Mouse (Mus musculus) liver, embryonic 13.5 days (tissue): ENCODE measurements around the gene Cgnl1. TPM values are rescaled to one million over a fixed set of nuclear protein-coding genes. Genes with fewer than 3 reads are reported as not detected.

Experiments used
- ATAC-seq: fragments of 200-750 bp; cut with Nextera tagmentation; 2 replicates; pipeline ENCODE4 v1.8.0; 2017; ENCODE audit warnings: low read depth, mild to moderate bottlenecking, moderate number of reproducible peaks, moderate library complexity
- DNase-seq: peaks from one replicate; pipeline ENCODE4 v3.0.0; 2022
- H3K27ac ChIP-seq: fragments of 300-500 bp; sonication (generic); 2 replicates; pipeline ENCODE4 v1.5.1; 2015; ENCODE audit warnings: moderate library complexity, mild to moderate bottlenecking, inconsistent platforms
- H3K27me3 ChIP-seq: fragments of 300-500 bp; sonication (generic); 2 replicates; pipeline ENCODE4 v1.6.1; 2015; ENCODE audit warnings: mild to moderate bottlenecking, inconsistent platforms
- H3K36me3 ChIP-seq: fragments of 300-500 bp; sonication (generic); 2 replicates; pipeline ENCODE4 v1.6.1; 2015; ENCODE audit warnings: mild to moderate bottlenecking, inconsistent platforms
- H3K4me1 ChIP-seq: fragments of 300-500 bp; sonication (generic); replicated peaks from 2 replicates; pipeline ENCODE4 v1.6.1; 2015; ENCODE audit warnings: inconsistent platforms
- H3K4me2 ChIP-seq: fragments of 300-500 bp; sonication (generic); 2 replicates; pipeline ENCODE4 v1.6.1; 2015; ENCODE audit warnings: inconsistent platforms, mild to moderate bottlenecking, moderate library complexity
- H3K4me3 ChIP-seq: fragments of 300-500 bp; sonication (generic); replicated peaks from 2 replicates; pipeline ENCODE4 v1.5.1; 2015; ENCODE audit warnings: mild to moderate bottlenecking, inconsistent platforms
- H3K9ac ChIP-seq: fragments of 300-500 bp; sonication (generic); 2 replicates; pipeline ENCODE4 v1.6.1; 2015; ENCODE audit warnings: mild to moderate bottlenecking, inconsistent platforms
- H3K9me3 ChIP-seq: fragments of 300-500 bp; sonication (generic); replicated peaks from 2 replicates; pipeline ENCODE4 v1.6.1; 2016; ENCODE audit warnings: inconsistent platforms
- WGBS: fragments of 180-500 bp; shearing (Covaris S2); methylation state at CpG from one replicate; pipeline ENCODE4 v1.1.7; 2015; ENCODE audit not compliant: insufficient replicate concordance; 5-methylcytosine and 5-hydroxymethylcytosine counted together
- polyA plus RNA-seq: library from polyadenylated mRNA; unstranded; fragments of >200 nt; fragmentation: Nextera tagmentation; extraction: Ambion mirVana; gene quantifications from 2 replicates; pipeline ENCODE4 v1.2.1, GENCODE M21; 2015

Cgnl1 gene
- polyA plus RNA-seq, 1 experiment from 2014 or later, result 1.9 TPM

- WGBS, result 29% methylated on average over 10 of the region's 10 CpGs
- no peak overlapping the region for H3K4me2 ChIP-seq
- no peak for DNase-seq
These were observed 60.6 kb downstream of the Cgnl1 start for GRCm38 (mm10) chr9:71710776-71711175.

GRCm38 (mm10) chr9:71709199-71709598 is 62.2 kb downstream of the Cgnl1 start:
- 14% methylated on average over 11 of the region's 11 CpGs for WGBS
- DNase-seq, result no peak
- H3K36me3 ChIP-seq, result no peaks in the 10 kb centered on the region
- no peak overlapping the region for H3K4me3 ChIP-seq
- H3K9ac ChIP-seq, result no peak overlapping the region
- peak overlapping the region; percentile 35 for H3K4me2 ChIP-seq
- H3K9me3 ChIP-seq, result no peaks in the 10 kb centered on the region
- no peaks in the 10 kb centered on the region for H3K27me3 ChIP-seq
- ATAC-seq, result peak; percentile 86
- peaks cover 34% of the 10 kb centered on the region for H3K4me1 ChIP-seq
- H3K27ac ChIP-seq, result 0 out of 2 replicates have a peak overlapping the region, but pooled peaks have one; percentile 8

More at GRCm38 (mm10) chr9:71710776-71711175, 60.6 kb downstream of the Cgnl1 start:
- Histone ChIP-seq H3K27ac (no peak overlapping the region), H3K4me1 (peaks cover 34% of the 10 kb centered on the region), H3K4me3 (no peak overlapping the region), H3K9me3 (no peaks in the 10 kb centered on the region), H3K9ac (no peak overlapping the region), H3K36me3 (no peaks in the 10 kb centered on the region), H3K27me3 (no peaks in the 10 kb centered on the region)
- 0 out of 2 replicates have a peak, but pooled peaks have one; percentile 25 for ATAC-seq

- H3K4me1 ChIP-seq, result peaks cover 34% of the 10 kb centered on the region
- DNase-seq, result no peak
- H3K4me2 ChIP-seq, result no peak overlapping the region
- WGBS, result 49% methylated on average over 7 of the region's 7 CpGs
- no peaks in the 10 kb centered on the region for H3K27me3 ChIP-seq
- no peak overlapping the region for H3K9ac ChIP-seq
- no peak overlapping the region for H3K4me3 ChIP-seq
- no peaks in the 10 kb centered on the region for H3K36me3 ChIP-seq
- H3K27ac ChIP-seq, result no peak overlapping the region
- H3K9me3 ChIP-seq, result no peaks in the 10 kb centered on the region
- no peak for ATAC-seq
These were observed 63.4 kb downstream of the Cgnl1 start for GRCm38 (mm10) chr9:71707989-71708388.

GRCm38 (mm10) chr9:71704332-71705014 is 66.9 kb downstream of the Cgnl1 start:
- H3K27me3 ChIP-seq, result no peaks in the 10 kb centered on the region
- ATAC-seq (no peak), DNase-seq (no peak)
- H3K27ac ChIP-seq, result no peak overlapping the region
- H3K4me2 ChIP-seq, result no peak overlapping the region
- no peak overlapping the region for H3K9ac ChIP-seq
- no peaks in the 10 kb centered on the region for H3K9me3 ChIP-seq
- peaks cover 18% of the 10 kb centered on the region for H3K4me1 ChIP-seq
- H3K36me3 ChIP-seq, result no peaks in the 10 kb centered on the region
- WGBS, result 65% methylated on average over 13 of the region's 13 CpGs
- no peak overlapping the region for H3K4me3 ChIP-seq

GRCm38 (mm10) chr9:71699087-71699486 is 72.3 kb downstream of the Cgnl1 start:
- Histone ChIP-seq H3K9me3 (no peaks in the 10 kb centered on the region), H3K27me3 (no peaks in the 10 kb centered on the region), H3K9ac (no peak overlapping the region), H3K36me3 (no peaks in the 10 kb centered on the region), H3K27ac (no peak overlapping the region), H3K4me3 (no peak overlapping the region), H3K4me1 (0 out of 2 replicates have a peak, but pooled peaks cover 8% of the 10 kb centered on the region), H3K4me2 (no peak overlapping the region)
- no peak for DNase-seq
- 62% methylated on average over 5 of the region's 5 CpGs for WGBS
- ATAC-seq, result peak; percentile 67

- no peak overlapping the region for H3K9ac ChIP-seq
- no peak overlapping the region for H3K27ac ChIP-seq
- H3K27me3 ChIP-seq, result no peaks in the 10 kb centered on the region
- DNase-seq (no peak), ATAC-seq (no peak)
- no peaks in the 10 kb centered on the region for H3K36me3 ChIP-seq
- no peak overlapping the region for H3K4me2 ChIP-seq
- WGBS, result 62% methylated on average over 3 of the region's 3 CpGs
- H3K9me3 ChIP-seq, result no peaks in the 10 kb centered on the region
- 0 out of 2 replicates have a peak, but pooled peaks cover 12% of the 10 kb centered on the region for H3K4me1 ChIP-seq
- H3K4me3 ChIP-seq, result no peak overlapping the region
These were observed 73.3 kb downstream of the Cgnl1 start for GRCm38 (mm10) chr9:71698116-71698515.

- H3K36me3 ChIP-seq, result no peaks in the 10 kb centered on the region
- H3K27me3 ChIP-seq, result 0 out of 2 replicates have a peak, but pooled peaks cover 3% of the 10 kb centered on the region
- H3K9me3 ChIP-seq, result no peaks in the 10 kb centered on the region
- no peak overlapping the region for H3K27ac ChIP-seq
- ATAC-seq (no peak), DNase-seq (no peak)
- H3K9ac ChIP-seq, result no peak overlapping the region
- H3K4me1 ChIP-seq, result 0 out of 2 replicates have a peak, but pooled peaks cover 12% of the 10 kb centered on the region
- H3K4me2 ChIP-seq, result no peak overlapping the region
- no peak overlapping the region for H3K4me3 ChIP-seq
- WGBS, result 51% methylated on average over 2 of the region's 2 CpGs
These were observed 74.2 kb downstream of the Cgnl1 start for GRCm38 (mm10) chr9:71697189-71697588.

GRCm38 (mm10) chr9:71696762-71697161 is 74.6 kb downstream of the Cgnl1 start:
- WGBS, result 61% methylated on average over 6 of the region's 6 CpGs
- no peak for ATAC-seq
- Histone ChIP-seq H3K9me3 (no peaks in the 10 kb centered on the region), H3K4me3 (no peak overlapping the region), H3K4me2 (no peak overlapping the region), H3K4me1 (0 out of 2 replicates have a peak, but pooled peaks cover 12% of the 10 kb centered on the region), H3K27me3 (0 out of 2 replicates have a peak, but pooled peaks cover 3% of the 10 kb centered on the region), H3K36me3 (no peaks in the 10 kb centered on the region), H3K9ac (no peak overlapping the region), H3K27ac (no peak overlapping the region)
- no peak for DNase-seq

GRCm38 (mm10) chr9:71695133-71695532 is 76.3 kb downstream of the Cgnl1 start:
- WGBS, result 32% methylated on average over 3 of the region's 3 CpGs
- DNase-seq, result no peak
- no peak overlapping the region for H3K4me3 ChIP-seq
- 0 out of 2 replicates have a peak, but pooled peaks cover 3% of the 10 kb centered on the region for H3K27me3 ChIP-seq
- no peak overlapping the region for H3K9ac ChIP-seq
- H3K9me3 ChIP-seq, result no peaks in the 10 kb centered on the region
- H3K36me3 ChIP-seq, result no peaks in the 10 kb centered on the region
- no peak for ATAC-seq
- H3K27ac ChIP-seq, result no peak overlapping the region
- peaks cover 17% of the 10 kb centered on the region; the same call in 1 of the 2 replicates for H3K4me1 ChIP-seq
- no peak overlapping the region for H3K4me2 ChIP-seq

- Histone ChIP-seq H3K4me1 (peaks cover 20% of the 10 kb centered on the region), H3K27me3 (0 out of 2 replicates have a peak, but pooled peaks cover 3% of the 10 kb centered on the region), H3K4me3 (no peak overlapping the region), H3K4me2 (no peak overlapping the region), H3K9ac (no peak overlapping the region), H3K36me3 (no peaks in the 10 kb centered on the region), H3K27ac (no peak overlapping the region), H3K9me3 (no peaks in the 10 kb centered on the region)
- ATAC-seq (no peak), DNase-seq (no peak)
- WGBS, result 15% methylated on average over 4 of the region's 4 CpGs
These were observed 77.2 kb downstream of the Cgnl1 start for GRCm38 (mm10) chr9:71694223-71694622.

GRCm38 (mm10) chr9:71693771-71694170 is 77.6 kb downstream of the Cgnl1 start:
- no peak for DNase-seq
- 17% methylated on average over 4 of the region's 4 CpGs for WGBS
- peaks cover 19% of the 10 kb centered on the region for H3K4me1 ChIP-seq

GRCm38 (mm10) chr9:71692165-71692564 is 79.2 kb downstream of the Cgnl1 start:
- no peaks in the 10 kb centered on the region for H3K36me3 ChIP-seq
- 77% methylated on average over 7 of the region's 7 CpGs for WGBS
- H3K27ac ChIP-seq, result no peak overlapping the region
- no peak overlapping the region for H3K9ac ChIP-seq
- ATAC-seq (no peak), DNase-seq (no peak)
- peaks cover 19% of the 10 kb centered on the region for H3K4me1 ChIP-seq
- H3K27me3 ChIP-seq, result 0 out of 2 replicates have a peak, but pooled peaks cover 3% of the 10 kb centered on the region
- H3K4me2 ChIP-seq, result no peak overlapping the region
- no peak overlapping the region for H3K4me3 ChIP-seq
- H3K9me3 ChIP-seq, result no peaks in the 10 kb centered on the region

More at GRCm38 (mm10) chr9:71693771-71694170, 77.6 kb downstream of the Cgnl1 start:
- Histone ChIP-seq H3K27ac (no peak overlapping the region), H3K4me2 (no peak overlapping the region), H3K4me3 (no peak overlapping the region), H3K36me3 (no peaks in the 10 kb centered on the region), H3K9ac (no peak overlapping the region), H3K27me3 (0 out of 2 replicates have a peak, but pooled peaks cover 3% of the 10 kb centered on the region), H3K9me3 (no peaks in the 10 kb centered on the region)
- ATAC-seq, result no peak
